Mouse (Mus musculus): ENCODE measurements around the gene Gm15319.
"Not testable (repeated sequence)": the region's sequence is repeated elsewhere in the genome, so short reads cannot be mapped to it uniquely, and the experiment has no call there.

- TF ChIP-seq POLR2A (IDR thresholded peaks at IDR 0.05; ENCODE audit: low read depth, low read length); CTCF (IDR thresholded peaks at IDR 0.05; ENCODE audit: borderline replicate concordance, insufficient read depth, low read length): not testable (repeated sequence)
These were observed 9.4 kb downstream of the Gm15319 start for GRCm38 (mm10) chr8:20353579-20353978.

Measured in embryonic fibroblast, embryonic 13.5 days (primary cell).